Mouse (Mus musculus) liver, postnatal 0 days (tissue): ENCODE data around the gene Gspt1. TPM values are rescaled to one million over a fixed set of nuclear protein-coding genes. Genes with fewer than 3 reads are reported as not detected.
A peak's percentile ranks its signal among the peaks of the same experiment; 100 is the strongest.

Experiments used
- ATAC-seq: fragments of 200-750 bp; cut with Nextera tagmentation; 2 replicates; pipeline ENCODE4 v1.8.0; 2017; ENCODE audit warnings: mild to moderate bottlenecking, moderate library complexity
- DNase-seq: peaks from one replicate; pipeline ENCODE4 v3.0.0-alpha.2; 2016
- H3K27ac ChIP-seq: fragments of 300-500 bp; sonication (generic); 2 replicates; pipeline ENCODE4 v1.5.1; 2014; ENCODE audit warnings: antibody characterized with exemption, moderate library complexity, mild to moderate bottlenecking, low read depth
- H3K27me3 ChIP-seq: fragments of 300-500 bp; sonication (generic); 2 replicates; pipeline ENCODE4 v1.6.1; 2014; ENCODE audit warnings: low read length, control low read depth, mixed read lengths; ENCODE audit not compliant: insufficient read depth
- H3K36me3 ChIP-seq: fragments of 300-500 bp; sonication (generic); replicated peaks from 2 replicates; pipeline ENCODE4 v1.6.1; 2014; ENCODE audit warnings: mild to moderate bottlenecking, control low read depth, low read length, moderate library complexity, mixed read lengths; ENCODE audit not compliant: insufficient read depth
- H3K4me1 ChIP-seq: fragments of 300-500 bp; sonication (generic); 2 replicates; pipeline ENCODE4 v1.6.1; 2014; ENCODE audit warnings: antibody characterized with exemption, mild to moderate bottlenecking, control low read depth; ENCODE audit not compliant: insufficient read depth
- H3K4me2 ChIP-seq: fragments of 300-500 bp; sonication (generic); 2 replicates; pipeline ENCODE4 v1.6.1; 2014; ENCODE audit warnings: low read depth, mild to moderate bottlenecking, low read length, moderate library complexity, mixed read lengths
- H3K4me3 ChIP-seq: fragments of 300-500 bp; sonication (generic); 2 replicates; pipeline ENCODE4 v1.5.1; 2014; ENCODE audit warnings: low read depth, low read length
- H3K9ac ChIP-seq: fragments of 300-500 bp; sonication (generic); replicated peaks from 2 replicates; pipeline ENCODE4 v1.6.1; 2014; ENCODE audit warnings: mild to moderate bottlenecking, moderate library complexity
- H3K9me3 ChIP-seq: fragments of 300-500 bp; sonication (generic); 2 replicates; pipeline ENCODE4 v1.6.1; 2016; ENCODE audit warnings: mild to moderate bottlenecking, control low read depth, low read length, mixed read lengths
- CTCF ChIP-seq: sonication (generic); IDR thresholded peaks from 2 replicates; pipeline ENCODE4 v1.5.1; 2016; ENCODE audit warnings: antibody characterized with exemption, low read depth
- EP300 ChIP-seq: IDR thresholded peaks from 2 replicates; pipeline ENCODE4 v1.6.1; 2016; ENCODE audit warnings: antibody characterized with exemption, low read depth, mild to moderate bottlenecking
- WGBS: fragments of 180-500 bp; shearing (Covaris S2); extraction: QIAGEN DNeasy Blood & Tissue Kit; methylation state at CpG from one replicate; pipeline ENCODE4 v1.1.7; 2014; ENCODE audit not compliant: insufficient replicate concordance; 5-methylcytosine and 5-hydroxymethylcytosine counted together
- polyA plus RNA-seq: library from polyadenylated mRNA; unstranded; fragments of >200 nt; fragmentation: Nextera tagmentation; extraction: Ambion mirVana; gene quantifications from 2 replicates; pipeline ENCODE4 v1.2.1, GENCODE M21; 2015

Gspt1 gene
- polyA plus RNA-seq, 1 experiment from 2014 or later = 25.2 TPM

DNA sequence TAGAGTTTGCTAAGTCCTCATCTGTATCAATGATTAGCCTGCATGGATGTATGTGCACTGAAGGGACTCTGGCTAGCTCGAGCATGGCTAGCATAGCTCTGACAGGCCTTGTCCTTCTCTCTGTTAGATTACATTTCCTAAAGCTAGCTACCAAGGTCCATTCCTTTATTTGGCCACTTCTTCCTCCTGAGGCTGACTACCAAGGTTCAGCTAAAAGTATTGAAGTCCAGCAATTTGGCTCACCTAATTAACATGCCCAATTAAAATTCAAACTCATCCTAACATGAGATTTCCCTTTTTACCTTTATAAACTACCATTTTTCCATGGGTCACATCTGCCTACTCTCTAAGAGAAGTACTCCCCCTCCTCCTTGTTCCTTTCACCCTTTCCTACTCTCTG is 11.7 kb downstream of the Gspt1 start:
- TF ChIP-seq EP300 (no peak), CTCF (no peak)
- Histone ChIP-seq H3K4me1 (peaks cover 8% of the 10 kb centered on the region; the same call in 1 of the 2 replicates), H3K9me3 (no peaks in the 10 kb centered on the region), H3K36me3 (peaks cover 12% of the 10 kb centered on the region), H3K27me3 (no peaks in the 10 kb centered on the region), H3K9ac (no peak overlapping the region), H3K4me2 (no peak overlapping the region), H3K27ac (no peak overlapping the region), H3K4me3 (no peak overlapping the region)
- 56% methylated on average over 1 of the region's 1 CpGs for WGBS
- ATAC-seq = no peak
- DNase-seq = no peak

DNA sequence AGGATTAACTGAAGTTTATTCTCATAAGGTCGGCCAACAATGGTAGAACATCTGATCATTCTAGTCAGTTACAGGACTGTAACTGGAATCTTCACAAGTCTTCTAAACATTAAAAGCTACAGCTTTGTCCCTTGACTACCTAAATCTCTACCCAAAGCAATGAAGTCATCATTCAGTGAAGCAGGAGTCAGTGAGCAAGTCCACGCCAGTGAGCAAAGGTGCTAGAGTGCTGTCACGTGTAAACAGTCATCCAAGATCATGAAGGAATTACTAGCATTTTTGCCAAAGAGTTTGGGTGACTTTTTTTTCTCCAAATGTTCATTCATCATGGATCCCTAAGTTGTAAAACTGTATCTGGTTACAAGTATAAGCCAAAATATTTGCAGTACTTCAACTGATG is 36.3 kb downstream of the Gspt1 start:
- Histone ChIP-seq H3K4me3 (no peak overlapping the region), H3K9ac (no peak overlapping the region), H3K9me3 (no peaks in the 10 kb centered on the region), H3K27me3 (no peaks in the 10 kb centered on the region), H3K4me2 (no peak overlapping the region), H3K27ac (no peak overlapping the region), H3K4me1 (no peaks in the 10 kb centered on the region), H3K36me3 (peaks cover 33% of the 10 kb centered on the region)
- ATAC-seq = no peak
- WGBS = 79% methylated on average over 3 of the region's 3 CpGs
- no peak for DNase-seq
- TF ChIP-seq CTCF (no peak), EP300 (no peak)

DNA sequence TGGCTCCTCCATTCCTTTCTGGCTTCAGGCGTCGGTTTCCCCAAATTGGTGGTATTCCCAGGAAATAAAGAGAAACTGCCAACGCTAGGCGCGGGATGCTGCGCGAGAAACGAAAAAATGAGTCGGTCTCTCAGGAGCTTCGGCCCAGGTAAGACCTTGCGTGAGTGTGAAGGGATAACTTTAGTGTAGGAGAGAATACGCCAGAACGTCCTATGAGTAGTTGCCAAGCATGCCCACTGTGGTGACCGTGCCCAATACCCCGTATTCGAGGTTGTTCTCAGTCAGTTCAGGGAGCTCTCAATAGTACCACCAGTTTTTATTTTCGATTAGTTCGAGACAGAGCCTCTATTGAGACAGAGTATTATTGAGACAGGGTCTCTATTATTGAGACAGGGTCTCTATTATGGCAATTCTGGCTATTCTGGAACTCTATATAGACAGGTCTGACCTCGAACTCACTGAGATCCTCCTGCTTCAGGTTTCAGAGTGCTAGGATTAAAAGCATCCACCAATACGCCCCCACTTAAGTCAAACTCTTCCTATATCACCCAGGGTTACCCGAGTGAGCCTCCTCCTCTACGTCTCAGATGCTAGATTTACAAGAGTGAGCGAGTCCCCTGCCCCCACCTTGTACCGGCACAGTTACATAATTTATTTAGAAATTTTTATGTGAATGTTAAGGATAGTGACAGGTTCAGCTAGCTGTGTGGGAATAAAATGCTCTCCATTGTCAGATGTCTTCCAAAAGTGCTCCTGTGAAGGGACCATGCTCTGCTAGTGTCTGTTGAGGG is 50.3 kb downstream of the Gspt1 start:
- peaks cover 23% of the 10 kb centered on the region; the same call in 1 of the 2 replicates for H3K36me3 ChIP-seq
- ATAC-seq (peak; percentile 44), DNase-seq (no peak)
- H3K4me3 ChIP-seq = peak overlapping the region; percentile 82
- no peaks in the 10 kb centered on the region for H3K9me3 ChIP-seq
- TF ChIP-seq CTCF (no peak), EP300 (no peak)
- peaks cover 19% of the 10 kb centered on the region for H3K4me1 ChIP-seq
- H3K4me2 ChIP-seq = peak overlapping the region; percentile 94
- peak overlapping the region; percentile 89; the same call in 1 of the 2 replicates for H3K27ac ChIP-seq
- H3K27me3 ChIP-seq = no peaks in the 10 kb centered on the region
- 2% methylated on average over 24 of the region's 24 CpGs for WGBS
- H3K9ac ChIP-seq = peak overlapping the region; percentile 85

DNA sequence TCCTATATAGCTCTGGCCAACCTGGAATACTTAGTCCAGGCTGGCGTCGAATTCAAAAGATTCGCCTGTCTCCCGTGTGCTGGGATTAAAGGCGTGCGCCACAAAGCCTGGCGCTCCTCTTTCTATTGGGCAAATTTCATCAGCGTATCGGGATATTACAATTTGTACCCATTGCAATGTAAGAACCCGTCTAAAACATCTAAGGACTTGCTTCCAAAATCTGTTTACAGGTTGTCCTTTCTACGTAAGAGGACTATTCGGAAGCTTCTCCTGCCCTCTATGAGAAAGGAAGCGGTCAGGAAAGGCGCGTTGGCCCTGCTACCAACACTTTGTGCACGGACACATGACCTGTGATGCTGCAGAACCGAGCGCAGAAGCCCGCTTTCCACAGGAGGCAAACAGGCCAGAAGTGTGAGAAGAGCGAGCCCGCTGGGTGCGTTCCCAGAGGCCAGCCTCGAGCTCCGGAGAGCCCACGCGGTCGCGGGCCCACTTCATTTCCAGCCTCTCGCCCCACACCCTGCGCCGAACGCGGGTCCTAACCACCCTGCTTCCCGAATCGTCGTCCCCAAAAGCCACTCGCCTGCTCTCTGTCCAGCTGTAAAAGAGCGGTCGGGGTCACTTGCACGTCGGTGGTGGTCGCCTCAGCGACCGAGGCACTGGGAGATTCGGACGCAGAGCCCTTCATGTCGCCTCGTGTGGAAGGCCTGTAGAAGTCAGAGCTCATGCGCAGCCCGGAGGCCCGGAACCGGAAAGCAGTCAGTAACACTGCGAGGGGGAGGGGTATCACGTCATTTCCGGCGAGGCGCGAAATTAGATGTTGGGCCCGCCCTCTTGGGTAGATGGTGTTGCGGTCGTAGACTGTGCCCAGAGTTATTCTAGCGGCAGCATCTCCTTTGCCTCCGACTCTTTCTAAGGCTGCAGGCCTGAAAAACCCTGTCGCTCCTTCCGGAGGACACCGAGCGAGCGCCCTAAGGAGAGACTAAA is 51.3 kb downstream of the Gspt1 start, which contains the start of gene Rsl1d1:
TSS of gene Rsl1d1 (minus strand) at position 761 of the 984 bp plus-strand sequence.
- H3K9me3 ChIP-seq = no peaks in the 10 kb centered on the region
- ATAC-seq = peak; percentile 98
- no peaks in the 10 kb centered on the region for H3K27me3 ChIP-seq
- peak within 1 kb of the TSS; percentile 94 for H3K4me2 ChIP-seq
- under 1% methylated on average over 68 of the region's 68 CpGs for WGBS
- H3K4me1 ChIP-seq = peaks cover 19% of the 10 kb centered on the region
- DNase-seq = peak; percentile 97
- H3K27ac ChIP-seq = peak within 1 kb of the TSS; percentile 89
- peaks cover 28% of the 10 kb centered on the region for H3K36me3 ChIP-seq
- TF ChIP-seq CTCF (no peak), EP300 (peak; percentile 65; the same call in 1 of the 2 replicates)
- H3K4me3 ChIP-seq = peak within 1 kb of the TSS; percentile 82
- peak within 1 kb of the TSS; percentile 85 for H3K9ac ChIP-seq

DNA sequence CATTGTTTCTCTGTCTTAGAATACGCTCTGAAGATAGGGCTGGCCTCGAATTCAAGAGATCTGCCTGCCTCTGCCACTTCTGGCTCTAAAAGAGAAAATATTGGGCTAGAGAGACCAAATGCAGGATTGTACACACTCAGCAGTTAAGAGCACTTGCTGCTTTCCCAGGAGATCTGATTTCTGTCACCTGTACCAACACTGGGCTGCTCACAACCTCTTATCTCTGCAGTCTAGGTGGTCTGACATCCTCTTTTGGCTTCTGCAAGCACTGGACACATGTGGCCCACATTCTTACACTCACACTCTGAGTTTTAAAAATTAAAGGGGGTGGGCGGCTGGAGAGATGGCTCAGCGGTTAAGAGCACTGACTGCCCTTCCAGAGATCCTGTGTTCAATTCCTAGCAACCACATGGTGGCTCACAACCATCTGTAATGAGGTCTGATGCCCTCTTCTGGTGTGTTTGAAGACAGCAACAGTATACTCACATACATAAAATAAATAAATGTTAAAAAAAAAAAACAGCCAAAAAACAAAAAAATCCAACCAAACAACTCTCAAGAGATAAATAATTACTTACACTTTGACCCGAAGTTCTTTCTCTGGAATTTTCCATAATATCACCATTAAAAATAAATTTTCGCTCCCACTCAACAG is 52.3 kb downstream of the Gspt1 start:
- WGBS = 62% methylated on average over 6 of the region's 6 CpGs
- H3K9me3 ChIP-seq = no peaks in the 10 kb centered on the region
- DNase-seq (no peak), ATAC-seq (no peak)
- H3K9ac ChIP-seq = peak overlapping the region; percentile 85; the same call in 1 of the 2 replicates
- peak overlapping the region; percentile 94 for H3K4me2 ChIP-seq
- peaks cover 19% of the 10 kb centered on the region for H3K4me1 ChIP-seq
- H3K27ac ChIP-seq = no peak overlapping the region; the same call in 1 of the 2 replicates
- H3K36me3 ChIP-seq = peaks cover 36% of the 10 kb centered on the region
- no peaks in the 10 kb centered on the region for H3K27me3 ChIP-seq
- H3K4me3 ChIP-seq = peak overlapping the region; percentile 82
- peak; percentile 33; the same call in 1 of the 2 replicates for TF ChIP-seq CTCF
- no peak for TF ChIP-seq EP300
